Mouse (Mus musculus) embryonic facial prominence, embryonic 14.5 days (tissue): Measurements from ENCODE around the gene Tiprl. TPM values are rescaled to one million over a fixed set of nuclear protein-coding genes. Genes with fewer than 3 reads are reported as not detected.

Experiments used
- ATAC-seq: fragments of 200-750 bp; cut with Nextera tagmentation; 2 replicates; pipeline ENCODE4 v1.8.0; 2017; ENCODE audit warnings: low read depth, moderate number of reproducible peaks, moderate TSS enrichment
- DNase-seq: peaks from one replicate; pipeline ENCODE4 v3.0.0-alpha.2; 2015; ENCODE audit warnings: low spot score
- H3K27ac ChIP-seq: fragments of 300-500 bp; sonication (generic); replicated peaks from 2 replicates; pipeline ENCODE4 v1.5.1; 2014; ENCODE audit warnings: low read depth, mild to moderate bottlenecking, low read length, moderate library complexity
- H3K27me3 ChIP-seq: fragments of 300-500 bp; sonication (generic); replicated peaks from 2 replicates; pipeline ENCODE4 v1.6.1; 2014; ENCODE audit warnings: low read length; ENCODE audit not compliant: control insufficient read depth, insufficient read depth
- H3K36me3 ChIP-seq: fragments of 300-500 bp; sonication (generic); 2 replicates; pipeline ENCODE4 v1.6.1; 2014; ENCODE audit warnings: low read length, mixed read lengths; ENCODE audit not compliant: control insufficient read depth, insufficient read depth
- H3K4me1 ChIP-seq: fragments of 300-500 bp; sonication (generic); 2 replicates; pipeline ENCODE4 v1.6.1; 2014; ENCODE audit warnings: antibody characterized with exemption, low read length; ENCODE audit not compliant: control insufficient read depth, insufficient read depth
- H3K4me2 ChIP-seq: fragments of 300-500 bp; sonication (generic); 2 replicates; pipeline ENCODE4 v1.6.1; 2014; ENCODE audit warnings: low read depth, mild to moderate bottlenecking, low read length, moderate library complexity, mixed read lengths
- H3K4me3 ChIP-seq: fragments of 300-500 bp; sonication (generic); 2 replicates; pipeline ENCODE4 v1.5.1; 2014; ENCODE audit warnings: low read depth, mild to moderate bottlenecking, low read length
- H3K9ac ChIP-seq: fragments of 300-500 bp; sonication (generic); 2 replicates; pipeline ENCODE4 v1.6.1; 2014; ENCODE audit warnings: low read depth, mild to moderate bottlenecking, low read length, moderate library complexity, mixed read lengths
- H3K9me3 ChIP-seq: fragments of 300-500 bp; sonication (generic); 2 replicates; pipeline ENCODE4 v1.6.1; 2016; ENCODE audit warnings: low read length; ENCODE audit not compliant: control insufficient read depth
- WGBS: fragments of 180-500 bp; shearing (Covaris S2); extraction: QIAGEN DNeasy Blood & Tissue Kit; methylation state at CpG from one replicate; pipeline ENCODE4 v1.1.7; 2014; 5-methylcytosine and 5-hydroxymethylcytosine counted together
- polyA plus RNA-seq: library from polyadenylated mRNA; unstranded; fragments of >200 nt; fragmentation: Nextera tagmentation; extraction: Ambion mirVana; gene quantifications from 2 replicates; pipeline ENCODE4 v1.2.1, GENCODE M21; 2014

The Tiprl gene
- polyA plus RNA-seq, result 90.6 and 100 TPM in 2 replicates

DNA sequence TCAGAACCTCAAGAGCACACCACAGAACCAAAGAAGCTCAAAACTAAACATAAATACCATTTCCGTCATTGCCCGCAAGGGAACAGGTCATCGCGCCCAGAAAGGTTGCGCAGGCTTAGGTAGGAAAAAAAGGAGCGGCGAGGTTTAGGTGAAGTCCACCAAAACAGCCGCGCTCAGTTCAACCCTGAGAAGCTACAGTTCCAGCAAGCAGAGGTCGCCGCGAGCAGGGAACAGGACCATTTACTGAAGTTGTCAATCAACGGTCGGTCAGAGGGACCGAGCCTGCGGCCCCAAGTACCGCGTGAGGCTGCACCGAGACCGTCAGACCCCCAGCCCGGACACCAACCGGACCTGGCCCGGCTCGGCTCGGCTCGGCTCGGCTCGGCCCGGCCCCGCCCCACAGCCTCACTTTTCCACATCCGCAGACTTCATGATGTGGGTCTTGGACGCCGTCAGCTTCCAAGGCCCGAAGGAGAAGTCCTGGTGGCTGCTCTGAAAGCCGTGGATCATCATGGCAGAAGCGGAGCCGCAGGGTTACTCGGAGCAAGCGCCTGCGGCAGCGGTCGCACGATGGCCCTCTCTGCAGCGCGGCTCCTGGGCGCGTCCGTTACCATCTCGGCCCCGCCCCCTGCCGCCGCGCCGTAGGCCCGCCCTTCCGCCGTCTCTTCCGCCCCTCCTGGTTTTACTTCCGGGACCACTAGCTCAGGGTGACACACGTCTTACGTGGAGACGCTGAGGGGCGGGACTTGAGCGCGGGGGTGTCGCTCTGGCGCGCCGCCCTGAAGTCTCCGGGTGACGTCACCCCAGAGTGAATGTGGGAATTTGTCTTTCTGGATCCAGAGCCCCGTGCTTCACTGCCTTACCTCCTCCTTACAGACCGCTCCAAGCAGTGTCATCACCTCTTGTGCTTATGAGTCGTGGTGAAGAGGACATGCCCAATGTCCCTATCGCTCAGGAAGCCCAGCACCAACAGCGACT, at the start of gene Tiprl:
Tiprl (minus strand) TSS at position 676 of the 978 bp plus-strand sequence.
- H3K9me3 ChIP-seq, result no peaks in the 10 kb centered on the region
- H3K27ac ChIP-seq, result peak within 1 kb of the TSS; percentile 92
- H3K36me3 ChIP-seq, result no peaks in the 10 kb centered on the region
- WGBS, result 0% methylated on average over 53 of the region's 76 CpGs
- H3K4me1 ChIP-seq, result peaks cover 9% of the 10 kb centered on the region
- H3K9ac ChIP-seq, result peak within 1 kb of the TSS; percentile 85
- DNase-seq, result peak; percentile 98
- no peaks in the 10 kb centered on the region for H3K27me3 ChIP-seq
- H3K4me3 ChIP-seq, result peak within 1 kb of the TSS; percentile 95
- ATAC-seq, result peak; percentile 99
- H3K4me2 ChIP-seq, result peak within 1 kb of the TSS; percentile 88

- H3K4me3 ChIP-seq, result no peak overlapping the region
- ATAC-seq (no peak), DNase-seq (no peak)
- no peaks in the 10 kb centered on the region for H3K27me3 ChIP-seq
- H3K9me3 ChIP-seq, result no peaks in the 10 kb centered on the region
- no peak overlapping the region for H3K27ac ChIP-seq
- WGBS, result 60% methylated on average over 7 of the region's 7 CpGs
- no peaks in the 10 kb centered on the region for H3K36me3 ChIP-seq
- no peak overlapping the region for H3K9ac ChIP-seq
- no peak overlapping the region for H3K4me2 ChIP-seq
- peaks cover 15% of the 10 kb centered on the region for H3K4me1 ChIP-seq
These were observed 47.3 kb upstream of the Tiprl start for GRCm38 (mm10) chr1:165284096-165284495.

GRCm38 (mm10) chr1:165282967-165283345, 46.2 kb upstream of the Tiprl start:
- DNase-seq, result no peak
- Histone ChIP-seq H3K4me2 (peak overlapping the region; percentile 91), H3K4me3 (peak overlapping the region; percentile 76), H3K9ac (peak overlapping the region; percentile 86), H3K9me3 (no peaks in the 10 kb centered on the region), H3K27me3 (no peaks in the 10 kb centered on the region), H3K36me3 (no peaks in the 10 kb centered on the region), H3K4me1 (peaks cover 15% of the 10 kb centered on the region), H3K27ac (no peak overlapping the region)
- 15% methylated on average over 7 of the region's 7 CpGs for WGBS
- ATAC-seq, result no peak

DNA sequence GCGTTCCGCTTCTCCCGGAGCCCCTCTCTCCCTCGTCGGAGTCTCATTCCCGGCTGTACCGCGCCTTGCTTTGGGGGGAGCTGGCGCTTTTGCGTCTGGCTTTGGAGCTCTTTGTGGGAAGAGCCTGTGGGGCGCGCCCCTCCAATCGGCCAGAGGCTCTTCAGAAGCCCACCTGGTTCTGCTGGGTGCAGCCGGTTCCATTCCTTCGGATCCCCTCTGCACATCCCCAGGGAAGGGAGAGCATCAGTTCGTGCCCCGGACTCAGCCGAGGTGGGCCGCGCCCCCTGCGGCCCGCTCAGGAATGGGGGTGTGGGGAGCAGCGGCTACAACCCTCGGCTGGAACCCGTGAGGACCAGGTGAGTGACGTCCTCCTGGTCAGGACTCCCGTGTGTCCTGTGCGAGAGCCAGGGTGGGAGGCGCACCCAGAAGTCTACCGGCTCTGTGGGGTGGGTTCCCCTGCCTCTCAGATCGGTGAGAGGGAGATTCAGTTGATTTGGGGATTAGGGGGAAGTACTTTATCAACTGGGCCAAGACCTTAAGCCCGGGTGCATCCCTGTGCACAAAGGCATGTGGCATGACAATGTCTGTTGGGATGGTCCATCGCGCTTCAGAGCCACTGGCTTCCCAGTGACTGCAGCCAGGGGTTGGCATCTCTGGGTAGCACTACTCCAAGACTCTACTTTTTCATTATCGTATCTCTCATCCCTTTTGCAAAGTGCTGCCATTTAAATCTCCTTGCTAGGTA, 45.6 kb upstream of the Tiprl start:
- peak overlapping the region; percentile 86 for H3K9ac ChIP-seq
- no peaks in the 10 kb centered on the region for H3K9me3 ChIP-seq
- H3K4me1 ChIP-seq, result peaks cover 15% of the 10 kb centered on the region
- ATAC-seq (peak; percentile 44), DNase-seq (peak; percentile 50)
- peak overlapping the region; percentile 87 for H3K27ac ChIP-seq
- WGBS, result 1% methylated on average over 21 of the region's 35 CpGs
- no peaks in the 10 kb centered on the region for H3K27me3 ChIP-seq
- H3K4me2 ChIP-seq, result peak overlapping the region; percentile 91
- H3K36me3 ChIP-seq, result no peaks in the 10 kb centered on the region
- peak overlapping the region; percentile 76 for H3K4me3 ChIP-seq

- Histone ChIP-seq H3K9me3 (no peaks in the 10 kb centered on the region), H3K36me3 (no peaks in the 10 kb centered on the region), H3K4me1 (peaks cover 15% of the 10 kb centered on the region), H3K27me3 (no peaks in the 10 kb centered on the region), H3K9ac (peak overlapping the region; percentile 86), H3K4me2 (peak overlapping the region; percentile 91), H3K4me3 (peak overlapping the region; percentile 76), H3K27ac (peak overlapping the region; percentile 87)
- WGBS, result under 1% methylated on average over 7 of the region's 71 CpGs
- DNase-seq, result peak; percentile 88
- peak; percentile 90 for ATAC-seq
These were observed 44.8 kb upstream of the Tiprl start for GRCm38 (mm10) chr1:165281351-165282221.

GRCm38 (mm10) chr1:165280741-165281140, 43.9 kb upstream of the Tiprl start:
- whole genome bisulfite sequencing, result 50% methylated on average over 10 of the region's 10 CpGs
- ATAC-seq, result no peak
- Histone ChIP-seq H3K4me2 (peak overlapping the region; percentile 91), H3K27ac (peak overlapping the region; percentile 87; the same call in 1 of the 2 replicates), H3K9ac (peak overlapping the region; percentile 86), H3K4me3 (peak overlapping the region; percentile 76), H3K4me1 (peaks cover 15% of the 10 kb centered on the region), H3K9me3 (no peaks in the 10 kb centered on the region), H3K27me3 (no peaks in the 10 kb centered on the region), H3K36me3 (no peaks in the 10 kb centered on the region)
- no peak for DNase-seq

- no peak overlapping the region for H3K27ac ChIP-seq
- no peaks in the 10 kb centered on the region for H3K27me3 ChIP-seq
- no peaks in the 10 kb centered on the region for H3K4me1 ChIP-seq
- DNase-seq (no peak), ATAC-seq (no peak)
- WGBS, result 83% methylated on average over 6 of the region's 6 CpGs
- no peaks in the 10 kb centered on the region for H3K36me3 ChIP-seq
- no peak overlapping the region for H3K4me2 ChIP-seq
- H3K4me3 ChIP-seq, result no peak overlapping the region
- no peak overlapping the region for H3K9ac ChIP-seq
- H3K9me3 ChIP-seq, result no peaks in the 10 kb centered on the region
These were observed 38.1 kb upstream of the Tiprl start for GRCm38 (mm10) chr1:165274946-165275345.
